Mouse (Mus musculus): ENCODE results near the gene Fcrla.

DNA sequence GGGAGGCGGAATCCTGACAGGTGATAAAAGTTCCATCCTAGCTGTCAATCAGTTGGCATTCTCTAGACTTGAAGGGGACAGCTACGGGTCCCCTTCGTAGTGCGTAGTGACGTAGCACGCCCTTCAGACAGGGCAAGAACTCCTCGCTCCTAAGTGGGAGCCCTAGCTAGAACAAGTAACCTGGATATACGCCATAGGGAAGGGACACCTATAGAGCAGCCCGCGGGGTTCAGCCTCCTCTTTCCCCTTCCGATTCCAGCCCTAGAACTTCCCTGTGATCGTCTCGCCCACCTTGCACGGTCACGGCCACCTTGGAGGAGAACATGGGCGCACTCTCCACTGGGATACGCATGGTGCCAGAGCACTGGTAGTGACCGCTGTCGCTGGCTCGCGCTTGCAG, 19.0 kb downstream of the Fcrla start:
- TF ChIP-seq CTCF (IDR thresholded peaks at IDR 0.05) (no peak), EP300 (IDR thresholded peaks at IDR 0.05; ENCODE audit: insufficient read depth, low read depth, low read length) (no peak)

Measured in heart, adult 2 months (tissue).